ENCODE assay signal across 8 mouse cellular contexts in genomic region chrX:7679405-7680056, GRCm38 (mm10). TPM values are rescaled to one million over a fixed set of nuclear protein-coding genes. Genes with fewer than 3 reads are reported as not detected.
A peak's percentile ranks its signal among the peaks of the same experiment; 100 is the strongest.
DNase-seq lines count a peak whose midpoint lies in the region; ATAC-seq and TF ChIP-seq lines count a peak whose summit lies in the region.

No protein-coding gene starts in this region.

- peak; percentile 13; the same call in 1 of the 2 replicates for TF ChIP-seq CTCF in cortical plate, adult 2 months (IDR thresholded peaks at IDR 0.05; ENCODE audit: extremely low read depth, insufficient read depth, low read length)

- ATAC-seq in megakaryocyte, adult 5-6 weeks (ENCODE audit: poor library complexity, severe bottlenecking) = peak; percentile 99

- H3K4me1 ChIP-seq in cortical plate, adult 2 months (ENCODE audit: control insufficient read depth, insufficient read depth, low read length) = no peaks in the 10 kb centered on the region

- no peak for TF ChIP-seq POLR2A in cortical plate, adult 2 months (IDR thresholded peaks at IDR 0.05; ENCODE audit: extremely low read depth, insufficient read depth, low read length)

- H3K27ac ChIP-seq in cortical plate, adult 2 months (ENCODE audit: insufficient read depth, low read length) = no peak overlapping the region

- peak; percentile 89 for DNase-seq in adipocyte (ENCODE audit: low spot score)
- DNase-seq in gastrocnemius, adult 8-10 months (ENCODE audit: low spot score in 2 of 2) = peak; percentile 88 to 94
- peak; percentile 46 for DNase-seq in hindlimb bud, embryonic 11.5 days (ENCODE audit: extremely low spot score, low read depth, low spot score)
- DNase-seq in left cerebral cortex, adult 8-10 months (ENCODE audit: low spot score in 2 of 2) = peak; percentile 72 to 75
- peak; percentile 85 for DNase-seq in right cerebral cortex, adult 18-20 months
- peak; percentile 87 for DNase-seq in urinary bladder, postnatal 14 days (ENCODE audit: low spot score)

- H3K4me3 ChIP-seq in cortical plate, adult 2 months (ENCODE audit: insufficient read depth, low read length) = no peak overlapping the region

RNA-seq across cellular contexts. Expression of gene Magix, which starts 1.5 kb away (rescaled TPM):
- polyA plus RNA-seq in cortical plate, adult 2 months (2012; rRNA removed) = 0.96 and 1.2 TPM in 2 replicates
- total RNA-seq in gastrocnemius, adult 8-10 months (2022) = 10 to 100 TPM; 21.4 to 25.1 (median 22.7) TPM
- total RNA-seq in left cerebral cortex, adult 8-10 months (2022) = under 1 TPM in 3 of 4 experiments, not detected in 1; 0.26 to 0.46 (median 0.26) TPM
- not detected in 2 replicates for total RNA-seq in megakaryocyte, adult 5-6 weeks (2015)
- total RNA-seq in megakaryocyte, adult 5-6 weeks (2017) = 0.18 TPM in 1 of 2 replicates, not detected in the other

RNA-seq across cellular contexts. Expression of gene Plp2, which starts 8.3 kb away (rescaled TPM):
- polyA plus RNA-seq in cortical plate, adult 2 months (2012; rRNA removed) = 14.5 and 16.3 TPM in 2 replicates
- 10 to 100 TPM; 29.6 to 34.3 (median 33.3) TPM for total RNA-seq in gastrocnemius, adult 8-10 months (2022)
- total RNA-seq in left cerebral cortex, adult 8-10 months (2022) = 10 to 100 TPM in 2 of 4 experiments, 1 to 10 TPM in 2; 6.3 to 11.0 (median 10.2) TPM
- 987 and 1,037 TPM in 2 replicates for total RNA-seq in megakaryocyte, adult 5-6 weeks (2015)
- total RNA-seq in megakaryocyte, adult 5-6 weeks (2017) = 267 and 300 TPM in 2 replicates

RNA-seq across cellular contexts. Expression of gene Gpkow, which starts 17.4 kb away (rescaled TPM):
- 26.7 and 28.3 TPM in 2 replicates for polyA plus RNA-seq in cortical plate, adult 2 months (2012; rRNA removed)
- 10 to 100 TPM; 12.4 to 13.2 (median 12.7) TPM for total RNA-seq in gastrocnemius, adult 8-10 months (2022)
- total RNA-seq in left cerebral cortex, adult 8-10 months (2022) = 10 to 100 TPM; 32.9 to 36.4 (median 33.5) TPM
- total RNA-seq in megakaryocyte, adult 5-6 weeks (2015) = 24.8 and 25.7 TPM in 2 replicates
- 24.2 and 25.7 TPM in 2 replicates for total RNA-seq in megakaryocyte, adult 5-6 weeks (2017)

RNA-seq across cellular contexts. Expression of gene Prickle3, which starts 22.5 kb away (rescaled TPM):
- 2.1 and 2.5 TPM in 2 replicates for polyA plus RNA-seq in cortical plate, adult 2 months (2012; rRNA removed)
- total RNA-seq in gastrocnemius, adult 8-10 months (2022) = 10 to 100 TPM; 13.4 to 22.6 (median 17.0) TPM
- 1 to 10 TPM; 1.7 to 2.9 (median 2.6) TPM for total RNA-seq in left cerebral cortex, adult 8-10 months (2022)
- total RNA-seq in megakaryocyte, adult 5-6 weeks (2015) = 7.0 and 8.7 TPM in 2 replicates
- 7.9 and 9.3 TPM in 2 replicates for total RNA-seq in megakaryocyte, adult 5-6 weeks (2017)

RNA-seq across cellular contexts. Expression of gene Wdr45, which starts 34.6 kb away (rescaled TPM):
- 77.0 and 84.9 TPM in 2 replicates for polyA plus RNA-seq in cortical plate, adult 2 months (2012; rRNA removed)
- 10 to 100 TPM; 34.5 to 41.8 (median 37.8) TPM for total RNA-seq in gastrocnemius, adult 8-10 months (2022)
- 10 to 100 TPM; 59.1 to 71.0 (median 67.8) TPM for total RNA-seq in left cerebral cortex, adult 8-10 months (2022)
- 25.6 and 38.7 TPM in 2 replicates for total RNA-seq in megakaryocyte, adult 5-6 weeks (2015)
- 13.4 and 18.9 TPM in 2 replicates for total RNA-seq in megakaryocyte, adult 5-6 weeks (2017)

Comparison
In these comparisons a context has a peak if more than half of its experiments do, and no peak if none do; other contexts are left out.
1. RNA of gene Magix, which starts 1.5 kb away (total RNA-seq): 21.4 to 25.1 TPM in gastrocnemius, adult 8-10 months; 0.26 to 0.46 TPM in left cerebral cortex, adult 8-10 months and 0.18 TPM in megakaryocyte, adult 5-6 weeks; every median in the first group is over 10 times any median in the second.
2. RNA of gene Plp2, which starts 8.3 kb away (total RNA-seq): 267 to 1,037 TPM in megakaryocyte, adult 5-6 weeks; 29.6 to 34.3 TPM in gastrocnemius, adult 8-10 months and 6.3 to 11.0 TPM in left cerebral cortex, adult 8-10 months; every median in the first group is over 4 times any median in the second.
3. Peak in every context shown above with its lines, with median percentiles within 50 percentile points of each other: DNase-seq.